11 mouse cellular contexts compared by ENCODE assay signal in genomic region chr8:124653568-124654475, GRCm38 (mm10). TPM values are rescaled to one million over a fixed set of nuclear protein-coding genes. Genes with fewer than 3 reads are reported as not detected.
DNase-seq lines count a peak whose midpoint lies in the region; ATAC-seq and TF ChIP-seq lines count a peak whose summit lies in the region.
"Had no signal": no experiment of that assay in that cellular context is flagged by ENCODE, and none has a peak within 500 bp of the region (broad histone marks: within the 10 kb centered on the region; RNA-seq: fewer than 3 reads in every experiment).

No protein-coding gene starts in this region.

- H3K27ac ChIP-seq in forebrain, embryonic 10.5 days, result 0 out of 2 replicates have a peak overlapping the region, but pooled peaks have one; percentile 16
- no peak overlapping the region for H3K27ac ChIP-seq in forebrain, postnatal 0 days (ENCODE audit: low read depth, low read length)
- H3K27ac ChIP-seq in lung, embryonic 15.5 days, result peak overlapping the region; percentile 87
- peak overlapping the region; percentile 77 for H3K27ac ChIP-seq in kidney, embryonic 16.5 days (ENCODE audit: low read length)
- peak overlapping the region; percentile 79 for H3K27ac ChIP-seq in stomach, embryonic 15.5 days
- no peak overlapping the region for H3K27ac ChIP-seq in forebrain, embryonic 11.5 days (ENCODE audit: low read depth, low read length)
- H3K27ac ChIP-seq: midbrain, embryonic 15.5 days had no signal

- DNase-seq in forebrain, embryonic 10.5 days (ENCODE audit: extremely low spot score, low spot score), result no peak
- no peak for DNase-seq in forebrain, postnatal 0 days
- no peak for DNase-seq in lung, postnatal 36 days
- DNase-seq in forebrain, embryonic 11.5 days (ENCODE audit: low spot score), result no peak
- no peak for DNase-seq in spleen, postnatal 4 days (ENCODE audit: low spot score in 2 of 2)
- DNase-seq: gastrocnemius, postnatal 14 days; right cerebral cortex, postnatal 14 days had no signal

- peaks cover 42% of the 10 kb centered on the region for H3K4me1 ChIP-seq in forebrain, embryonic 10.5 days
- H3K4me1 ChIP-seq in forebrain, postnatal 0 days (ENCODE audit: insufficient read depth), result peaks cover 11% of the 10 kb centered on the region
- H3K4me1 ChIP-seq in lung, embryonic 15.5 days, result peaks cover 47% of the 10 kb centered on the region
- peaks cover 58% of the 10 kb centered on the region for H3K4me1 ChIP-seq in kidney, embryonic 16.5 days (ENCODE audit: insufficient read depth, low read length)
- peaks cover 42% of the 10 kb centered on the region for H3K4me1 ChIP-seq in stomach, embryonic 15.5 days
- no peaks in the 10 kb centered on the region; the same call in 1 of the 2 replicates for H3K4me1 ChIP-seq in forebrain, embryonic 11.5 days (replicated peaks; ENCODE audit: control insufficient read depth, insufficient read depth, low read length)

- H3K27me3 ChIP-seq in forebrain, embryonic 10.5 days (ENCODE audit: poor library complexity, severe bottlenecking), result no peaks in the 10 kb centered on the region
- H3K27me3 ChIP-seq in forebrain, postnatal 0 days (ENCODE audit: insufficient read depth, low read length), result no peaks in the 10 kb centered on the region
- no peaks in the 10 kb centered on the region for H3K27me3 ChIP-seq in lung, embryonic 15.5 days
- H3K27me3 ChIP-seq in kidney, embryonic 16.5 days (ENCODE audit: insufficient read depth, low read length), result no peaks in the 10 kb centered on the region
- no peaks in the 10 kb centered on the region for H3K27me3 ChIP-seq in stomach, embryonic 15.5 days (replicated peaks)
- no peaks in the 10 kb centered on the region for H3K27me3 ChIP-seq in forebrain, embryonic 11.5 days (ENCODE audit: control insufficient read depth, insufficient read depth, low read length)
- H3K27me3 ChIP-seq: midbrain, embryonic 15.5 days had no signal

- H3K4me3 ChIP-seq in forebrain, embryonic 10.5 days, result no peak overlapping the region
- no peak overlapping the region for H3K4me3 ChIP-seq in forebrain, postnatal 0 days (ENCODE audit: low read depth, low read length)
- no peak overlapping the region for H3K4me3 ChIP-seq in lung, embryonic 15.5 days
- 0 out of 2 replicates have a peak overlapping the region, but pooled peaks have one; percentile 2 for H3K4me3 ChIP-seq in kidney, embryonic 16.5 days (ENCODE audit: low read length)
- no peak overlapping the region for H3K4me3 ChIP-seq in stomach, embryonic 15.5 days (replicated peaks)
- no peak overlapping the region for H3K4me3 ChIP-seq in forebrain, embryonic 11.5 days (ENCODE audit: low read depth, low read length)
- H3K4me3 ChIP-seq: midbrain, embryonic 15.5 days had no signal

- peaks cover 40% of the 10 kb centered on the region for H3K36me3 ChIP-seq in forebrain, embryonic 10.5 days (replicated peaks)
- peaks cover 5% of the 10 kb centered on the region for H3K36me3 ChIP-seq in forebrain, postnatal 0 days (ENCODE audit: insufficient read depth)
- H3K36me3 ChIP-seq in lung, embryonic 15.5 days, result no peaks in the 10 kb centered on the region
- peaks cover 18% of the 10 kb centered on the region for H3K36me3 ChIP-seq in kidney, embryonic 16.5 days (ENCODE audit: insufficient read depth, low read length)
- H3K36me3 ChIP-seq in stomach, embryonic 15.5 days, result peaks cover 14% of the 10 kb centered on the region
- H3K36me3 ChIP-seq in forebrain, embryonic 11.5 days (ENCODE audit: control insufficient read depth, insufficient read depth, low read length), result no peaks in the 10 kb centered on the region

- no peak for TF ChIP-seq CTCF in forebrain, postnatal 0 days (IDR thresholded peaks at IDR 0.05; ENCODE audit: low read depth)

- no peaks in the 10 kb centered on the region for H3K9me3 ChIP-seq in forebrain, embryonic 10.5 days
- H3K9me3 ChIP-seq in forebrain, postnatal 0 days (ENCODE audit: low read length), result no peaks in the 10 kb centered on the region
- H3K9me3 ChIP-seq in lung, embryonic 15.5 days, result no peaks in the 10 kb centered on the region
- no peaks in the 10 kb centered on the region for H3K9me3 ChIP-seq in kidney, embryonic 16.5 days (ENCODE audit: low read length)
- no peaks in the 10 kb centered on the region for H3K9me3 ChIP-seq in stomach, embryonic 15.5 days
- no peaks in the 10 kb centered on the region for H3K9me3 ChIP-seq in forebrain, embryonic 11.5 days (ENCODE audit: control insufficient read depth, low read length)
- H3K9me3 ChIP-seq: midbrain, embryonic 15.5 days had no signal

- no peak overlapping the region for H3K9ac ChIP-seq in forebrain, postnatal 0 days
- H3K9ac ChIP-seq in lung, embryonic 15.5 days, result no peak overlapping the region
- H3K9ac ChIP-seq in kidney, embryonic 16.5 days (replicated peaks; ENCODE audit: low read length), result peak overlapping the region; percentile 48; the same call in 1 of the 2 replicates
- no peak overlapping the region for H3K9ac ChIP-seq in stomach, embryonic 15.5 days
- no peak overlapping the region for H3K9ac ChIP-seq in forebrain, embryonic 11.5 days (ENCODE audit: low read length)
- H3K9ac ChIP-seq: midbrain, embryonic 15.5 days had no signal

- 70% methylated on average over 28 of the region's 28 CpGs for WGBS in forebrain, embryonic 10.5 days
- 80% methylated on average over 28 of the region's 28 CpGs for WGBS in forebrain, postnatal 0 days
- 52% methylated on average over 28 of the region's 28 CpGs for WGBS in lung, embryonic 15.5 days
- 38% methylated on average over 28 of the region's 28 CpGs for WGBS in kidney, embryonic 16.5 days
- WGBS in stomach, embryonic 15.5 days, result 55% methylated on average over 28 of the region's 28 CpGs
- 71% methylated on average over 28 of the region's 28 CpGs for WGBS in forebrain, embryonic 11.5 days

- no peak for ATAC-seq in forebrain, postnatal 0 days
- ATAC-seq in lung, embryonic 15.5 days (ENCODE audit: borderline replicate concordance, extremely low read depth, low FRiP score, low TSS enrichment), result no peak
- peak; percentile 41; the same call in 1 of the 2 replicates for ATAC-seq in kidney, embryonic 16.5 days (ENCODE audit: low FRiP score, low TSS enrichment)
- ATAC-seq in stomach, embryonic 15.5 days (ENCODE audit: insufficient read depth, low FRiP score, low read depth), result no peak
- ATAC-seq in forebrain, embryonic 11.5 days (replicated peaks; ENCODE audit: low FRiP score), result no peak
- ATAC-seq: midbrain, embryonic 15.5 days had no signal

- H3K4me2 ChIP-seq in forebrain, postnatal 0 days (ENCODE audit: low read depth), result no peak overlapping the region
- no peak overlapping the region for H3K4me2 ChIP-seq in lung, embryonic 15.5 days
- H3K4me2 ChIP-seq in kidney, embryonic 16.5 days (replicated peaks; ENCODE audit: low read depth, low read length), result no peak overlapping the region; the same call in 1 of the 2 replicates
- H3K4me2 ChIP-seq in stomach, embryonic 15.5 days, result no peak overlapping the region
- no peak overlapping the region for H3K4me2 ChIP-seq in forebrain, embryonic 11.5 days (ENCODE audit: low read depth, low read length, severe bottlenecking)
- H3K4me2 ChIP-seq: midbrain, embryonic 15.5 days had no signal

RNA-seq across cellular contexts. Expression of gene 2310022B05Rik, which starts 9.3 kb away (rescaled TPM):
- polyA plus RNA-seq in forebrain, embryonic 10.5 days (2016; fragmentation: Nextera tagmentation; extraction: Ambion mirVana), result 17.9 and 18.2 TPM in 2 replicates
- total RNA-seq in forebrain, postnatal 0 days (2014; rRNA removed), result 68.2 and 79.7 TPM in 2 replicates
- 35.7 and 37.8 TPM in 2 replicates for polyA plus RNA-seq in forebrain, postnatal 0 days (2015; fragmentation: Nextera tagmentation; extraction: Ambion mirVana)
- polyA plus RNA-seq in lung, embryonic 15.5 days (2015; fragmentation: Nextera tagmentation; extraction: Ambion mirVana), result 29.9 and 30.1 TPM in 2 replicates
- polyA plus RNA-seq in kidney, embryonic 16.5 days (2015; fragmentation: Nextera tagmentation; extraction: Ambion mirVana), result 28.0 and 31.7 TPM in 2 replicates
- polyA plus RNA-seq in stomach, embryonic 15.5 days (2015; fragmentation: Nextera tagmentation; extraction: Ambion mirVana), result 25.1 and 26.5 TPM in 2 replicates
- polyA plus RNA-seq in forebrain, embryonic 11.5 days (2014; fragmentation: Nextera tagmentation; extraction: Ambion mirVana), result 23.5 and 26.6 TPM in 2 replicates

Comparison
In these comparisons a context has a peak if more than half of its experiments do, and no peak if none do; other contexts are left out.
1. H3K27ac ChIP-seq: peak in forebrain, embryonic 10.5 days (single experiment), lung, embryonic 15.5 days (single experiment), kidney, embryonic 16.5 days (single experiment) and stomach, embryonic 15.5 days (single experiment); none in forebrain, postnatal 0 days (single experiment) and forebrain, embryonic 11.5 days (single experiment).